Mouse (Mus musculus) kidney, adult 2 months (tissue): Measurements from ENCODE around the gene Fem1b. TPM values are rescaled to one million over a fixed set of nuclear protein-coding genes. Genes with fewer than 3 reads are reported as not detected.

ENCODE experiments used
- DNase-seq: peaks from one replicate; pipeline ENCODE4 v3.0.0; 2021
- H3K27ac ChIP-seq: fragments of 200-500 bp; 2 replicates; pipeline ENCODE4 v1.5.1; 2012; ENCODE audit warnings: low read depth, low read length, control low read depth, inconsistent platforms; ENCODE audit not compliant: insufficient read depth
- H3K27me3 ChIP-seq: fragments of 200-500 bp; replicated peaks from 2 replicates; pipeline ENCODE4 v1.6.1; 2012; ENCODE audit warnings: mild to moderate bottlenecking, moderate library complexity, low read length, inconsistent platforms; ENCODE audit not compliant: control insufficient read depth, insufficient read depth
- H3K36me3 ChIP-seq: fragments of 200-500 bp; 2 replicates; pipeline ENCODE4 v1.6.1; 2012; ENCODE audit warnings: mild to moderate bottlenecking, moderate library complexity, low read length, inconsistent platforms; ENCODE audit not compliant: control insufficient read depth, insufficient read depth
- H3K4me1 ChIP-seq: fragments of 200-500 bp; 2 replicates; pipeline ENCODE4 v1.6.1; 2011; ENCODE audit warnings: low read length; ENCODE audit not compliant: control insufficient read depth, insufficient read depth
- H3K4me3 ChIP-seq: fragments of 200-500 bp; 2 replicates; pipeline ENCODE4 v1.5.1; 2011; ENCODE audit warnings: mild to moderate bottlenecking, low read depth, low read length, control low read depth; ENCODE audit not compliant: insufficient read depth
- CTCF ChIP-seq: fragments of 200-500 bp; conservative IDR thresholded peaks from 2 replicates; pipeline ENCODE4 v1.5.1; 2011; ENCODE audit warnings: low read depth, mild to moderate bottlenecking, control low read depth, low read length, moderate library complexity, mixed read lengths; ENCODE audit not compliant: insufficient read depth, insufficient read length
- POLR2A ChIP-seq: fragments of 200-500 bp; IDR thresholded peaks from one replicate; pipeline ENCODE4 v1.6.1; 2011; ENCODE audit warnings: low read depth, low read length, control low read depth
- WGBS: fragments of 180-500 bp; shearing (Covaris S2); methylation state at CpG from one replicate; pipeline ENCODE4 v1.1.7; 2018; 5-methylcytosine and 5-hydroxymethylcytosine counted together
- polyA plus RNA-seq: library from polyadenylated mRNA; depleted of rRNA; stranded (reverse); fragments of >200 nt; gene quantifications from 2 replicates; pipeline ENCODE4 v1.2.3, GENCODE M21; 2012; rRNA removed

Fem1b gene
- polyA plus RNA-seq, 1 experiment = 8.6 TPM

- 91% methylated on average over 11 of the region's 11 CpGs for WGBS
- Histone ChIP-seq H3K4me3 (no peak overlapping the region), H3K36me3 (no peaks in the 10 kb centered on the region), H3K27me3 (no peaks in the 10 kb centered on the region), H3K4me1 (no peaks in the 10 kb centered on the region), H3K27ac (no peak overlapping the region)
- no peak for DNase-seq
- TF ChIP-seq CTCF = no peak
- no peak for TF ChIP-seq POLR2A
Measured at GRCm38 (mm10) chr9:62750381-62750780, 61.4 kb downstream of the Fem1b start.

GRCm38 (mm10) chr9:62749666-62750065 is 62.1 kb downstream of the Fem1b start:
- Histone ChIP-seq H3K36me3 (no peaks in the 10 kb centered on the region), H3K27me3 (no peaks in the 10 kb centered on the region), H3K27ac (no peak overlapping the region), H3K4me1 (no peaks in the 10 kb centered on the region), H3K4me3 (no peak overlapping the region)
- no peak for TF ChIP-seq POLR2A
- no peak for TF ChIP-seq CTCF
- WGBS = 47% methylated on average over 6 of the region's 6 CpGs
- DNase-seq = peak; percentile 28

GRCm38 (mm10) chr9:62746646-62747045 is 65.1 kb downstream of the Fem1b start:
- H3K4me1 ChIP-seq = no peaks in the 10 kb centered on the region
- H3K27me3 ChIP-seq = no peaks in the 10 kb centered on the region
- 40% methylated on average over 6 of the region's 6 CpGs for WGBS
- no peak overlapping the region for H3K4me3 ChIP-seq
- H3K27ac ChIP-seq = no peak overlapping the region
- TF ChIP-seq CTCF (no peak), POLR2A (no peak)
- DNase-seq = peak; percentile 59
- no peaks in the 10 kb centered on the region for H3K36me3 ChIP-seq

- TF ChIP-seq CTCF (peak; percentile 71), POLR2A (no peak)
- Histone ChIP-seq H3K27me3 (no peaks in the 10 kb centered on the region), H3K27ac (no peak overlapping the region), H3K36me3 (no peaks in the 10 kb centered on the region), H3K4me3 (no peak overlapping the region), H3K4me1 (no peaks in the 10 kb centered on the region)
- DNase-seq = peak; percentile 34
- 53% methylated on average over 7 of the region's 7 CpGs for WGBS
Measured at GRCm38 (mm10) chr9:62744558-62745275, 67.0 kb downstream of the Fem1b start.

Other genes with a start within 250 kb of the Fem1b start
- gene Itga11, start 134.1 kb downstream of the Fem1b start, polyA plus RNA-seq = 0.35 and 0.41 TPM in 2 replicates
- gene Cln6, start 26.9 kb upstream of the Fem1b start, polyA plus RNA-seq = 94.0 and 101 TPM in 2 replicates
- gene Calml4, start 46.1 kb upstream of the Fem1b start, polyA plus RNA-seq = 224 and 296 TPM in 2 replicates
- 24.8 and 26.7 TPM in 2 replicates for gene Pias1, start 176.0 kb upstream of the Fem1b start, polyA plus RNA-seq